Mouse (Mus musculus): ENCODE results near the gene Efl1.
"Not testable (repeated sequence)": the region's sequence is repeated elsewhere in the genome, so short reads cannot be mapped to it uniquely, and the experiment has no call there.

Efl1 gene

GRCm38 (mm10) chr7:82764951-82765350, 116.5 kb downstream of the Efl1 start:
- DNase-seq = no peak

- DNase-seq = no peak
These were observed 118.2 kb downstream of the Efl1 start for GRCm38 (mm10) chr7:82766623-82767022.

GRCm38 (mm10) chr7:82770207-82770606, 121.8 kb downstream of the Efl1 start:
- DNase-seq = no peak

- not testable (repeated sequence) for DNase-seq
These were observed 122.7 kb downstream of the Efl1 start for GRCm38 (mm10) chr7:82770957-82771660.

GRCm38 (mm10) chr7:82771661-82772021, 123.2 kb downstream of the Efl1 start:
- DNase-seq = not testable (repeated sequence)

- DNase-seq = no peak
These were observed 124.1 kb downstream of the Efl1 start for GRCm38 (mm10) chr7:82772481-82772880.

GRCm38 (mm10) chr7:82773150-82773549, 124.7 kb downstream of the Efl1 start:
- no peak for DNase-seq

GRCm38 (mm10) chr7:82773884-82774283, 125.5 kb downstream of the Efl1 start:
- DNase-seq = no peak

- no peak for DNase-seq
These were observed 126.7 kb downstream of the Efl1 start for GRCm38 (mm10) chr7:82775090-82775489.

- DNase-seq = no peak
These were observed 134.7 kb downstream of the Efl1 start for GRCm38 (mm10) chr7:82783071-82783470.

GRCm38 (mm10) chr7:82783693-82784092, 135.3 kb downstream of the Efl1 start:
- DNase-seq = no peak

GRCm38 (mm10) chr7:82785335-82785934, 137.0 kb downstream of the Efl1 start:
- no peak for DNase-seq

GRCm38 (mm10) chr7:82785970-82786647, 137.7 kb downstream of the Efl1 start:
- no peak for DNase-seq

- no peak for DNase-seq
These were observed 144.2 kb downstream of the Efl1 start for GRCm38 (mm10) chr7:82792644-82793043.

- no peak for DNase-seq
These were observed 144.7 kb downstream of the Efl1 start for GRCm38 (mm10) chr7:82793111-82793510.

GRCm38 (mm10) chr7:82794542-82794941, 146.1 kb downstream of the Efl1 start:
- no peak for DNase-seq

GRCm38 (mm10) chr7:82802206-82802605, 153.8 kb downstream of the Efl1 start:
- DNase-seq = no peak

- DNase-seq = no peak
These were observed 159.8 kb downstream of the Efl1 start for GRCm38 (mm10) chr7:82808257-82808656.

- DNase-seq = no peak
These were observed 160.7 kb downstream of the Efl1 start for GRCm38 (mm10) chr7:82809126-82809525.

GRCm38 (mm10) chr7:82810799-82811139, 162.4 kb downstream of the Efl1 start:
- no peak for DNase-seq

GRCm38 (mm10) chr7:82811140-82811851, 162.9 kb downstream of the Efl1 start:
- no peak for DNase-seq

- no peak for DNase-seq
These were observed 164.1 kb downstream of the Efl1 start for GRCm38 (mm10) chr7:82812186-82813155.
